Mouse (Mus musculus): Measurements from ENCODE around the gene Kntc1. TPM values are rescaled to one million over a fixed set of nuclear protein-coding genes. Genes with fewer than 3 reads are reported as not detected.

The Kntc1 gene
- polyA plus RNA-seq (2012; ENCODE audit: low replicate concordance) = 2.4 and 4.5 TPM in 2 replicates

GRCm38 (mm10) chr5:123749065-123750064 lies at the start of gene Kntc1, which contains the start of gene Rsrc2:
Kntc1 (plus strand) TSS chr5:123749716.
Rsrc2 (minus strand) TSS chr5:123749414.

GRCm38 (mm10) chr5:123720328-123721311 lies 28.9 kb upstream of the Kntc1 start, which contains the start of gene Zcchc8:
Zcchc8 (minus strand) TSS chr5:123721100.

GRCm38 (mm10) chr5:123865365-123865764 lies 115.8 kb downstream of the Kntc1 start, which contains the start of gene Hcar2:
Hcar2 (minus strand) TSS chr5:123865499.

Other genes starting within 250 kb of the Kntc1 start
- gene B3gnt4, start 239.3 kb upstream of the Kntc1 start, polyA plus RNA-seq (2012; ENCODE audit: low replicate concordance) = not detected in 2 replicates
- gene Diablo, start 225.5 kb upstream of the Kntc1 start, polyA plus RNA-seq (2012; ENCODE audit: low replicate concordance) = 3.0 and 8.0 TPM in 2 replicates
- 0.42 and 1.8 TPM in 2 replicates for gene Gm49027, start 224.2 kb upstream of the Kntc1 start, polyA plus RNA-seq (2012; ENCODE audit: low replicate concordance)
- gene Vps33a, start 176.7 kb upstream of the Kntc1 start, polyA plus RNA-seq (2012; ENCODE audit: low replicate concordance) = 2.2 and 6.5 TPM in 2 replicates
- 11.8 and 16.6 TPM in 2 replicates for gene Clip1, start 65.1 kb upstream of the Kntc1 start, polyA plus RNA-seq (2012; ENCODE audit: low replicate concordance)
- gene Zcchc8, start 28.6 kb upstream of the Kntc1 start, polyA plus RNA-seq (2012; ENCODE audit: low replicate concordance) = 47.2 and 47.8 TPM in 2 replicates
- 1.5 and 10.6 TPM in 2 replicates for gene Rsrc2, start 302 bp upstream of the Kntc1 start, polyA plus RNA-seq (2012; ENCODE audit: low replicate concordance)
- 1.2 TPM in 1 of 2 replicates, not detected in the other for gene Hcar2, start 115.8 kb downstream of the Kntc1 start, polyA plus RNA-seq (2012; ENCODE audit: low replicate concordance)
- gene Hcar1, start 130.3 kb downstream of the Kntc1 start, polyA plus RNA-seq (2012; ENCODE audit: low replicate concordance) = not detected in 2 replicates
- gene Denr, start 157.5 kb downstream of the Kntc1 start, polyA plus RNA-seq (2012; ENCODE audit: low replicate concordance) = 66.7 and 77.6 TPM in 2 replicates
- gene Gm43518, start 177.7 kb downstream of the Kntc1 start, polyA plus RNA-seq (2012; ENCODE audit: low replicate concordance) = not detected in 2 replicates
- gene Ccdc62, start 181.0 kb downstream of the Kntc1 start, polyA plus RNA-seq (2012; ENCODE audit: low replicate concordance) = 0.79 and 3.3 TPM in 2 replicates
- gene Hip1r, start 223.9 kb downstream of the Kntc1 start, polyA plus RNA-seq (2012; ENCODE audit: low replicate concordance) = 40.1 and 51.9 TPM in 2 replicates

All from leukemia stem cell, adult 10-12 weeks (primary cell).